Mouse (Mus musculus): ENCODE results near the gene Trpc5. TPM values are rescaled to one million over a fixed set of nuclear protein-coding genes. Genes with fewer than 3 reads are reported as not detected.

The Trpc5 gene
- polyA plus RNA-seq, 1 experiment from 2014 or later: 0.06 TPM

Other genes with a start within 250 kb of the Trpc5 start
- 0.05 TPM in 1 of 2 replicates, not detected in the other for gene Trpc5os, start 231.6 kb downstream of the Trpc5 start, polyA plus RNA-seq (2016; fragmentation: Nextera tagmentation; extraction: Ambion mirVana)
- 0.50 and 0.54 TPM in 2 replicates for gene Rtl4, start 727 bp upstream of the Trpc5 start, polyA plus RNA-seq (2016; fragmentation: Nextera tagmentation; extraction: Ambion mirVana)

All from liver, embryonic 12.5 days (tissue).